In genomic region chr7:80846280-80846678, GRCm38 (mm10) we compare ENCODE assay signal across 29 mouse cellular contexts. TPM values are rescaled to one million over a fixed set of nuclear protein-coding genes. Genes with fewer than 3 reads are reported as not detected.
DNase-seq lines count a peak whose midpoint lies in the region; ATAC-seq and TF ChIP-seq lines count a peak whose summit lies in the region.
"Had no signal": no experiment of that assay in that cellular context is flagged by ENCODE, and none has a peak within 500 bp of the region (broad histone marks: within the 10 kb centered on the region; RNA-seq: fewer than 3 reads in every experiment).

No protein-coding gene starts in this region.

- peak overlapping the region; percentile 5; the same call in 1 of the 2 replicates for H3K4me2 ChIP-seq in stomach, embryonic 15.5 days
- H3K4me2 ChIP-seq: forebrain, embryonic 13.5 days; neural tube, embryonic 13.5 days had no signal

- H3K4me1 ChIP-seq in lung, adult 2 months (ENCODE audit: control insufficient read depth, insufficient read depth, low read length) = peaks cover 3% of the 10 kb centered on the region; the same call in 1 of the 2 replicates
- H3K4me1 ChIP-seq in bone marrow, adult 2 months (ENCODE audit: control insufficient read depth, insufficient read depth, low read length) = no peaks in the 10 kb centered on the region; the same call in 1 of the 2 replicates
- 0 out of 2 replicates have a peak, but pooled peaks cover 3% of the 10 kb centered on the region for H3K4me1 ChIP-seq in stomach, embryonic 15.5 days
- H3K4me1 ChIP-seq: forebrain, embryonic 13.5 days; neural tube, embryonic 13.5 days had no signal

- DNase-seq in gastrocnemius, adult 2 months = no peak
- DNase-seq in gastrocnemius, postnatal 4 days (ENCODE audit: low spot score in 2 of 2) = no peak
- DNase-seq in lung, adult 2 months = no peak
- no peak for DNase-seq in lung, adult 18-20 months
- DNase-seq in right cerebral cortex, adult 2 months (ENCODE audit: low spot score in 2 of 2) = no peak
- no peak for DNase-seq in cerebellum, adult 9-11 months
- DNase-seq: adrenal gland, postnatal 14 days; cerebellum, adult 11 months; cerebellum, postnatal 25 days; layer of hippocampus, adult 9-11 months; liver; liver, postnatal 0 days; lung, postnatal 14 days; right cerebral cortex, adult 18-20 months; spleen, adult 18-20 months; thymus, adult 18-20 months; thymus, postnatal 4 days had no signal

- peak overlapping the region; percentile 37; the same call in 1 of the 2 replicates for H3K4me3 ChIP-seq in gastrocnemius, adult 2 months
- H3K4me3 ChIP-seq in lung, adult 2 months (replicated peaks; ENCODE audit: extremely low read depth, low read depth, low read length) = peak overlapping the region; percentile 52
- peak overlapping the region; percentile 58 for H3K4me3 ChIP-seq in bone marrow, adult 2 months (replicated peaks; ENCODE audit: control insufficient read depth, low read depth, low read length)
- no peak overlapping the region for H3K4me3 ChIP-seq in stomach, embryonic 15.5 days (replicated peaks)
- H3K4me3 ChIP-seq: forebrain, embryonic 13.5 days; heart, embryonic 10.5 days; limb, embryonic 10.5 days; megakaryocyte, embryonic 14.5 days; myocyte; neural tube, embryonic 13.5 days had no signal

- no peak overlapping the region for H3K9ac ChIP-seq in stomach, embryonic 15.5 days
- H3K9ac ChIP-seq: forebrain, embryonic 13.5 days; liver, postnatal 0 days; neural tube, embryonic 13.5 days had no signal

- 76% methylated on average over 10 of the region's 10 CpGs for WGBS in lung, adult 2 months
- WGBS in bone marrow, adult 2 months = 80% methylated on average over 10 of the region's 10 CpGs
- WGBS in stomach, embryonic 15.5 days = 80% methylated on average over 10 of the region's 10 CpGs

- TF ChIP-seq POLR2A in lung, adult 2 months (IDR thresholded peaks at IDR 0.05; ENCODE audit: borderline replicate concordance, extremely low read depth, low read depth, low read length) = no peak
- no peak for TF ChIP-seq POLR2A in bone marrow, adult 2 months (IDR thresholded peaks at IDR 0.05; ENCODE audit: borderline replicate concordance, control insufficient read depth, low read depth, low read length)

- peak overlapping the region; percentile 20; the same call in 1 of the 2 replicates for H3K27ac ChIP-seq in gastrocnemius, adult 2 months
- 0 out of 2 replicates have a peak overlapping the region, but pooled peaks have one; percentile 30 for H3K27ac ChIP-seq in bone marrow, adult 2 months (ENCODE audit: control insufficient read depth, insufficient read depth, low read depth, low read length, poor library complexity)
- no peak overlapping the region; the same call in 1 of the 2 replicates for H3K27ac ChIP-seq in stomach, embryonic 15.5 days
- H3K27ac ChIP-seq: forebrain, embryonic 13.5 days; heart, embryonic 10.5 days; hindbrain, postnatal 0 days; kidney, postnatal 0 days; limb, embryonic 10.5 days; neural tube, embryonic 13.5 days had no signal

- H3K9me3 ChIP-seq in stomach, embryonic 15.5 days = no peaks in the 10 kb centered on the region
- H3K9me3 ChIP-seq: forebrain, embryonic 13.5 days; heart, embryonic 10.5 days; limb, embryonic 10.5 days; neural tube, embryonic 13.5 days had no signal

- H3K27me3 ChIP-seq in stomach, embryonic 15.5 days (replicated peaks) = no peaks in the 10 kb centered on the region
- H3K27me3 ChIP-seq: forebrain, embryonic 13.5 days; neural tube, embryonic 13.5 days had no signal

- no peaks in the 10 kb centered on the region for H3K36me3 ChIP-seq in stomach, embryonic 15.5 days
- H3K36me3 ChIP-seq: heart, embryonic 10.5 days; limb, embryonic 10.5 days; neural tube, embryonic 13.5 days had no signal

- no peak for TF ChIP-seq CTCF in gastrocnemius, adult 2 months (IDR thresholded peaks at IDR 0.05)
- TF ChIP-seq CTCF in lung, adult 2 months (IDR thresholded peaks at IDR 0.05; ENCODE audit: insufficient read depth, low read length) = no peak
- TF ChIP-seq CTCF in bone marrow, adult 2 months (IDR thresholded peaks at IDR 0.05; ENCODE audit: control insufficient read depth, insufficient read depth, low read length) = no peak

- no peak for ATAC-seq in stomach, embryonic 15.5 days (ENCODE audit: insufficient read depth, low FRiP score, low read depth)
- ATAC-seq: forebrain, embryonic 13.5 days; hindbrain, postnatal 0 days; liver, postnatal 0 days; midbrain, embryonic 16.5 days had no signal

- intact Hi-C loops in gastrocnemius, adult 2 months (cut with DNase I) = loop anchor here (5.0 kb wide), 1 partner anchor 44 kb away; no protein-coding TSS in a partner anchor

RNA-seq across cellular contexts. Expression of gene Zscan2, which starts 14.4 kb away (rescaled TPM):
- 1 to 10 TPM; 1.3 to 1.7 TPM for total RNA-seq in gastrocnemius, adult 2 months (2021)
- total RNA-seq in gastrocnemius, postnatal 4 days (2021) = 1 to 10 TPM; 5.5 TPM
- 5.5 and 6.2 TPM in 2 replicates for polyA plus RNA-seq in lung, adult 2 months (2012; rRNA removed)
- polyA plus RNA-seq in bone marrow, adult 2 months (2011; ENCODE audit: insufficient read depth, insufficient read length, low replicate concordance, missing spikeins) = 1.9 and 6.1 TPM in 2 replicates
- 1.6 and 2.1 TPM in 2 replicates for polyA plus RNA-seq in stomach, embryonic 15.5 days (2015; fragmentation: Nextera tagmentation; extraction: Ambion mirVana)

RNA-seq across cellular contexts. Expression of gene Iqgap1, which starts 20.5 kb away (rescaled TPM):
- total RNA-seq in gastrocnemius, adult 2 months (2021) = 10 to 100 TPM; 14.8 to 16.0 TPM
- 10 to 100 TPM; 80.1 to 83.1 TPM for total RNA-seq in gastrocnemius, postnatal 4 days (2021)
- 118 and 135 TPM in 2 replicates for polyA plus RNA-seq in lung, adult 2 months (2012; rRNA removed)
- polyA plus RNA-seq in bone marrow, adult 2 months (2011; ENCODE audit: insufficient read depth, insufficient read length, low replicate concordance, missing spikeins) = 29.4 and 62.3 TPM in 2 replicates
- 84.2 TPM in 2 replicates for polyA plus RNA-seq in stomach, embryonic 15.5 days (2015; fragmentation: Nextera tagmentation; extraction: Ambion mirVana)

RNA-seq across cellular contexts. Expression of gene Wdr73, which starts 54.8 kb away (rescaled TPM):
- 1 to 10 TPM; 2.9 to 3.7 TPM for total RNA-seq in gastrocnemius, adult 2 months (2021)
- total RNA-seq in gastrocnemius, postnatal 4 days (2021) = 1 to 10 TPM; 9.1 to 9.5 TPM
- polyA plus RNA-seq in lung, adult 2 months (2012; rRNA removed) = 9.5 and 14.7 TPM in 2 replicates
- polyA plus RNA-seq in bone marrow, adult 2 months (2011; ENCODE audit: insufficient read depth, insufficient read length, low replicate concordance, missing spikeins) = 11.1 and 12.8 TPM in 2 replicates
- 33.2 and 33.7 TPM in 2 replicates for polyA plus RNA-seq in stomach, embryonic 15.5 days (2015; fragmentation: Nextera tagmentation; extraction: Ambion mirVana)

RNA-seq across cellular contexts. Expression of gene Nmb, which starts 58.6 kb away (rescaled TPM):
- 1 to 10 TPM; 3.6 to 4.0 TPM for total RNA-seq in gastrocnemius, adult 2 months (2021)
- 1 to 10 TPM; 2.5 to 4.9 TPM for total RNA-seq in gastrocnemius, postnatal 4 days (2021)
- 2.6 and 4.1 TPM in 2 replicates for polyA plus RNA-seq in lung, adult 2 months (2012; rRNA removed)
- 5.4 and 21.2 TPM in 2 replicates for polyA plus RNA-seq in bone marrow, adult 2 months (2011; ENCODE audit: insufficient read depth, insufficient read length, low replicate concordance, missing spikeins)
- 5.1 TPM in 2 replicates for polyA plus RNA-seq in stomach, embryonic 15.5 days (2015; fragmentation: Nextera tagmentation; extraction: Ambion mirVana)
- total RNA-seq: hematopoietic stem cell, adult 5-6 weeks had no signal
